Mouse (Mus musculus) MEL (cell line): ENCODE results near the gene Mob3b. TPM values are rescaled to one million over a fixed set of nuclear protein-coding genes. Genes with fewer than 3 reads are reported as not detected.

ENCODE experiments used
- DNase-seq: peaks from one replicate; pipeline ENCODE4 v3.0.0; 2011; ENCODE audit warnings: low read depth, low spot score
- H3K27ac ChIP-seq: 2 replicates; pipeline ENCODE4 v1.5.1; 2012; ENCODE audit warnings: low read depth, mild to moderate bottlenecking, control low read depth, low read length, moderate library complexity; ENCODE audit not compliant: control insufficient read depth
- H3K27me3 ChIP-seq, 2 experiments: fragments of 150-350 bp in 1 of 2; sonication (generic) in 1 of 2; 2 replicates each; pipeline ENCODE4 v1.6.1; 2012; ENCODE audit warnings: low read length in 2 of 2, mild to moderate bottlenecking in 2 of 2, improper control_type of control experiment in 1 of 2, moderate library complexity in 1 of 2; ENCODE audit not compliant: insufficient read depth in 2 of 2, control insufficient read depth in 1 of 2
- H3K36me3 ChIP-seq, 2 experiments: 2 replicates each; pipeline ENCODE4 v1.6.1; 2012 to 2014; ENCODE audit warnings: low read length in 2 of 2, improper control_type of control experiment in 1 of 2, inconsistent platforms in 1 of 2, mild to moderate bottlenecking in 1 of 2; ENCODE audit not compliant: insufficient read depth in 2 of 2, control insufficient read depth in 1 of 2
- H3K4me1 ChIP-seq, 2 experiments: fragments of 150-350 bp in 1 of 2; sonication (generic) in 1 of 2; 2 replicates each; pipeline ENCODE4 v1.6.1; 2012; ENCODE audit warnings: low read length in 2 of 2, improper control_type of control experiment in 1 of 2, mild to moderate bottlenecking in 1 of 2; ENCODE audit not compliant: insufficient read depth in 2 of 2, control insufficient read depth in 1 of 2
- H3K4me3 ChIP-seq, 2 experiments: fragments of 150-350 bp in 1 of 2; sonication (generic) in 1 of 2; 2 replicates each; pipeline ENCODE4 v1.5.1; 2012; ENCODE audit warnings: low read depth in 2 of 2, low read length in 2 of 2, mild to moderate bottlenecking in 2 of 2, moderate library complexity in 2 of 2, control low read depth in 1 of 2, improper control_type of control experiment in 1 of 2; ENCODE audit not compliant: control insufficient read depth in 1 of 2, insufficient read depth in 1 of 2
- H3K79me2 ChIP-seq: 2 replicates; pipeline ENCODE4 v1.6.1; 2012; ENCODE audit warnings: mild to moderate bottlenecking, low read length, moderate library complexity; ENCODE audit not compliant: control insufficient read depth, poor library complexity, insufficient read depth
- H3K9ac ChIP-seq: 2 replicates; pipeline ENCODE4 v1.6.1; 2012; ENCODE audit warnings: low read depth, mild to moderate bottlenecking, control low read depth, low read length, moderate library complexity; ENCODE audit not compliant: control insufficient read depth, poor library complexity, severe bottlenecking
- H3K9me3 ChIP-seq: fragments of 150-350 bp; sonication (generic); replicated peaks from 2 replicates; pipeline ENCODE4 v1.6.1; 2012; ENCODE audit warnings: mild to moderate bottlenecking, low read length, improper control_type of control experiment, moderate library complexity; ENCODE audit not compliant: insufficient read depth
- BHLHE40 ChIP-seq: IDR thresholded peaks from 2 replicates; pipeline ENCODE4 v1.6.1; 2012; ENCODE audit warnings: low read depth, mild to moderate bottlenecking, inconsistent platforms, low read length, improper control_type of control experiment, borderline replicate concordance
- CTCF ChIP-seq, 3 experiments: IDR thresholded peaks in 2 of 3; conservative IDR thresholded peaks in 1 of 3; 2 replicates each; pipeline ENCODE4 v1.5.1; 2011 to 2012; ENCODE audit warnings: low read length in 3 of 3, low read depth in 2 of 3, mild to moderate bottlenecking in 2 of 3, improper control_type of control experiment in 1 of 3, inconsistent platforms in 1 of 3, mixed read lengths in 1 of 3, moderate library complexity in 1 of 3; ENCODE audit not compliant: control insufficient read depth in 1 of 3, insufficient read depth in 1 of 3, poor library complexity in 1 of 3, severe bottlenecking in 1 of 3
- ELF1 ChIP-seq: IDR thresholded peaks from 2 replicates; pipeline ENCODE4 v1.6.1; 2014; ENCODE audit warnings: low read depth, mild to moderate bottlenecking, inconsistent platforms, low read length, improper control_type of control experiment, moderate library complexity
- ETS1 ChIP-seq: IDR thresholded peaks from 2 replicates; pipeline ENCODE4 v1.6.1; 2012; ENCODE audit warnings: low read depth, mild to moderate bottlenecking, inconsistent platforms, low read length, improper control_type of control experiment, moderate library complexity
- GABPA ChIP-seq: IDR thresholded peaks from 2 replicates; pipeline ENCODE4 v1.6.1; 2012; ENCODE audit warnings: low read depth, mild to moderate bottlenecking, inconsistent platforms, low read length, improper control_type of control experiment, moderate library complexity
- GATA1 ChIP-seq: IDR thresholded peaks from 2 replicates; pipeline ENCODE4 v1.6.1; 2011; ENCODE audit warnings: low read depth, low read length, improper control_type of control experiment
- JUND ChIP-seq: IDR thresholded peaks from 2 replicates; pipeline ENCODE4 v1.6.1; 2011; ENCODE audit warnings: low read depth, mild to moderate bottlenecking, improper control_type of control experiment, low read length
- KAT2A ChIP-seq: conservative IDR thresholded peaks from 2 replicates; pipeline ENCODE4 v1.6.1; 2012; ENCODE audit warnings: low read depth, low read length, improper control_type of control experiment, inconsistent platforms
- MAX ChIP-seq: IDR thresholded peaks from 2 replicates; pipeline ENCODE4 v1.6.1; 2011; ENCODE audit warnings: low read length, improper control_type of control experiment
- MAZ ChIP-seq: IDR thresholded peaks from 2 replicates; pipeline ENCODE4 v1.6.1; 2012; ENCODE audit warnings: low read depth, mild to moderate bottlenecking, inconsistent platforms, low read length, improper control_type of control experiment
- MEF2A ChIP-seq: IDR thresholded peaks from 2 replicates; pipeline ENCODE4 v1.6.1; 2014; ENCODE audit warnings: low read depth, mild to moderate bottlenecking, inconsistent platforms, low read length, improper control_type of control experiment; ENCODE audit not compliant: poor library complexity, insufficient replicate concordance, severe bottlenecking; ENCODE audit errors: extremely low read depth
- MXI1 ChIP-seq: IDR thresholded peaks from 2 replicates; pipeline ENCODE4 v1.6.1; 2011; ENCODE audit warnings: mild to moderate bottlenecking, low read depth, low read length, improper control_type of control experiment
- MYB ChIP-seq: IDR thresholded peaks from 2 replicates; pipeline ENCODE4 v1.6.1; 2011; ENCODE audit warnings: mild to moderate bottlenecking, low read depth, low read length, improper control_type of control experiment
- MYC ChIP-seq: IDR thresholded peaks from 2 replicates; pipeline ENCODE4 v1.6.1; 2011; ENCODE audit warnings: low read depth, mild to moderate bottlenecking, low read length, improper control_type of control experiment, moderate library complexity
- NELFE ChIP-seq: IDR thresholded peaks from 2 replicates; pipeline ENCODE4 v1.6.1; 2011; ENCODE audit warnings: low read depth, low read length, improper control_type of control experiment
- NRF1 ChIP-seq: IDR thresholded peaks from 2 replicates; pipeline ENCODE4 v1.6.1; 2014; ENCODE audit warnings: low read depth, mild to moderate bottlenecking, inconsistent platforms, low read length, improper control_type of control experiment, moderate library complexity; ENCODE audit not compliant: poor library complexity, insufficient read depth, severe bottlenecking
- POLR2AphosphoS2 ChIP-seq: IDR thresholded peaks from 2 replicates; pipeline ENCODE4 v1.6.1; 2011; ENCODE audit warnings: low read length, improper control_type of control experiment
- SMC3 ChIP-seq: IDR thresholded peaks from 2 replicates; pipeline ENCODE4 v1.6.1; 2011; ENCODE audit warnings: low read depth, low read length, improper control_type of control experiment
- TAL1 ChIP-seq: IDR thresholded peaks from 2 replicates; pipeline ENCODE4 v1.6.1; 2012; ENCODE audit warnings: mild to moderate bottlenecking, inconsistent platforms, low read length, moderate library complexity, mixed read lengths
- TBP ChIP-seq: IDR thresholded peaks from 2 replicates; pipeline ENCODE4 v1.8.0; 2011; ENCODE audit warnings: low read depth, low read length, improper control_type of control experiment
- ZC3H11A ChIP-seq: IDR thresholded peaks from 2 replicates; pipeline ENCODE4 v1.6.1; 2012; ENCODE audit warnings: low read depth, mild to moderate bottlenecking, inconsistent platforms, low read length, improper control_type of control experiment
- ZKSCAN1 ChIP-seq: IDR thresholded peaks from 2 replicates; pipeline ENCODE4 v1.6.1; 2012; ENCODE audit warnings: low read depth, mild to moderate bottlenecking, inconsistent platforms, low read length, improper control_type of control experiment, moderate library complexity
- ZMIZ1 ChIP-seq: IDR thresholded peaks from 2 replicates; pipeline ENCODE4 v1.6.1; 2012; ENCODE audit warnings: low read depth, mild to moderate bottlenecking, inconsistent platforms, low read length, improper control_type of control experiment, moderate library complexity
- polyA plus RNA-seq, 2 experiments: library from polyadenylated mRNA; stranded (reverse) in 1 of 2; unstranded in 1 of 2; fragments of >175 nt in 1 of 2; fragments of >200 nt in 1 of 2; gene quantifications; 2 replicates each; pipeline versions ENCODE4 v1.2.1 to v1.2.4; 2012; ENCODE audit warnings: low replicate concordance in 2 of 2, low read depth in 1 of 2; ENCODE audit not compliant: insufficient read length in 2 of 2, insufficient read depth in 1 of 2, missing spikeins in 1 of 2
- total RNA-seq: library from RNA; depleted of rRNA; stranded (reverse); fragments of 300-350 nt; gene quantifications from 2 replicates; pipeline ENCODE4 v1.2.3, GENCODE M21; 2012

The Mob3b gene
- total and polyA plus RNA-seq, 3 experiments = 3.8 to 4.2 TPM; not detected in 1

- no peak for DNase-seq
- no peak overlapping the region for H3K27ac ChIP-seq
- no peak overlapping the region for H3K9ac ChIP-seq
- no peaks in the 10 kb centered on the region for H3K9me3 ChIP-seq
- no peaks in the 10 kb centered on the region for H3K4me1 ChIP-seq
- no peaks in the 10 kb centered on the region for H3K36me3 ChIP-seq
- H3K27me3 ChIP-seq = no peaks in the 10 kb centered on the region
- H3K79me2 ChIP-seq = no peaks in the 10 kb centered on the region
- no peak overlapping the region for H3K4me3 ChIP-seq
- no peak for TF ChIP-seq GATA1
- TF ChIP-seq MAX = no peak
- TF ChIP-seq MYB = no peak
- no peak for TF ChIP-seq POLR2AphosphoS2
- no peak for TF ChIP-seq JUND
- no peak for TF ChIP-seq KAT2A
- no peak for TF ChIP-seq NELFE
- no peak for TF ChIP-seq MAZ
- TF ChIP-seq ELF1 = no peak
- TF ChIP-seq MXI1 = no peak
- TF ChIP-seq BHLHE40 = no peak
- no peak for TF ChIP-seq NRF1
- no peak for TF ChIP-seq CTCF (IDR thresholded peaks at IDR 0.05 in 2 of 3, conservative IDR thresholded peaks at IDR 0.05 in 1 of 3; ENCODE audit: control insufficient read depth in 1 of 3, insufficient read depth in 1 of 3, low read depth in 2 of 3, low read length in 3 of 3, poor library complexity in 1 of 3, severe bottlenecking in 1 of 3)
- no peak for TF ChIP-seq ZKSCAN1
Measured at GRCm38 (mm10) chr4:34966336-34966957, 190.8 kb downstream of the Mob3b start.

- H3K9ac ChIP-seq = no peak overlapping the region
- no peaks in the 10 kb centered on the region for H3K27me3 ChIP-seq
- no peaks in the 10 kb centered on the region for H3K4me1 ChIP-seq
- no peaks in the 10 kb centered on the region for H3K36me3 ChIP-seq
- TF ChIP-seq ETS1 (no peak), MYC (no peak), MEF2A (no peak), MAX (no peak), SMC3 (no peak), KAT2A (no peak), JUND (no peak), NELFE (no peak), BHLHE40 (no peak), MYB (no peak), NRF1 (no peak), ZC3H11A (no peak), ZMIZ1 (no peak), GABPA (no peak), ZKSCAN1 (no peak), TAL1 (no peak), MXI1 (no peak), TBP (no peak)
- H3K4me3 ChIP-seq = no peak overlapping the region
- no peak for DNase-seq
- no peak overlapping the region for H3K27ac ChIP-seq
- no peaks in the 10 kb centered on the region for H3K9me3 ChIP-seq
- H3K79me2 ChIP-seq = no peaks in the 10 kb centered on the region
Measured at GRCm38 (mm10) chr4:34964906-34965305, 192.4 kb downstream of the Mob3b start.
